Mouse (Mus musculus) T-cell, adult 2 months (primary cell): ENCODE measurements around the gene Pgc.

ENCODE experiments used
- DNase-seq: peaks from one replicate; pipeline ENCODE4 v3.0.0; 2022; ENCODE audit warnings: low spot score

Pgc gene

DNA sequence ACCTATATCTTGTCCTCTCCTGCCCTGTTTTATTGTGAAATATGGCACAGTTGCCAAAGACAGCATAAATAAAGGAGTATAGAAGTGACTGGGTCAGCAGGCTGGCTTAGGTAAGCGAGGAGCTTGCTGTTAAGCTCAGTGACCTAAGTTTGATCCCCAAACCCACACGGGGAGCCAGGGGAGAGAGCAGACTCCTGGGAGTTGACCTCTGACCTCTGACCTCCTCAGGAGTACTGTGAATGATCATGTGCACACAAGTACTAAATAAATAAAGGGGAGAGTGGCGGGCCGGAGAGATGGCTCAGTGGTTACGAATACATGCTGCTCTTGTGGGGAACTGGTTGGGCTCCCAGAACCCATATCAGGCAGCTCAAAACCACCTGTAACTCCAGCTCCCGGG is 23.5 kb downstream of the Pgc start:
- no peak for DNase-seq

DNA sequence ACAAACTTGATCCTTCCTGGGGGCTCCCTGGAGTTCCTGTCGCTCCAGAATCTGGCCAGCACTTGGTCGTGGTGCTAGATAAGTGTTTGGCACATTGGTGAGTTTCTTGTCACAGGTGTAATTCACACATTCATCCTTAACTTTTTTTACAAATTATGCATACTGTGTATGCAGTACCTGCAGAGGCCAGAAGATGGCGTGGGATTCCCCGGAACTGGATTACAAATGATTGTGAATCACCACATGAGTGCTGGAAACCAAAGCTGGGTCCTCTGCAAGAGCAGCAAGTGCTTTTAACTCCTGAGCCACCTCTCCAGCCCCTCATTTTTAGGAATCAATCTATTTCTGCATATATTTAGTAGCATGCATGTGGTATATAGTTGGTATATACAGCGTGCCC is 25.2 kb downstream of the Pgc start:
- no peak for DNase-seq

DNA sequence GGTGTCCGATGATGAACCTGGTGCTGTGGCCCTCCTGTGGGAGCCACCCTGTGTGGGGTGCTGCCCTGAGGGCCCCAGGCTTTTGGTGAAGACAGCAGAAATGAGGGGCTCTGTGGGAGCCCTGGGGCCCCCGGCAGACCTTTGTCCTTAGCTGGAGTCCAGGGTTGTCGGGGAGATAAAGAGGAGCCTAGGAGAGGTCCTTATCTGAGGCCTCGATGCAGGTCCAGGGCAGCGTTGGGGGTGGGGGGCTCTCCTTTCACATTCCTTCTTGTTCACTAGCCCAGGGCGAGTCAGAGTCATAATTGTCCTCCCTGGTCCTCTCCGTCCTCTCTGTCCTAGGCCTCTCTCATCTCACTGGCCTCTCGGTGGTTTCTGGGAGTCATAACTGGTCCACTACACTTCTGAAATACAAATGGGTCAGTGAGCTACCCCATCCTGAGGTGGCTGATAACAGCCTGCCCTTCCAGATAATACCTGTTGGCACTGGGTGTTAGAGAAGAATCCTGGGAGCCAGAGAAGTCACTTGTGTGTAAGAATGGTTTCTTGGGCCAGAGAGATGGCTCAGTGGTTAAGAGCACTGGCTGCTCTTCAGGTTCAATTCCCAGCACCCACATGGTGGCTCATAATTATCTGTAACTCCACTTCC is 26.6 kb downstream of the Pgc start:
- no peak for DNase-seq

DNA sequence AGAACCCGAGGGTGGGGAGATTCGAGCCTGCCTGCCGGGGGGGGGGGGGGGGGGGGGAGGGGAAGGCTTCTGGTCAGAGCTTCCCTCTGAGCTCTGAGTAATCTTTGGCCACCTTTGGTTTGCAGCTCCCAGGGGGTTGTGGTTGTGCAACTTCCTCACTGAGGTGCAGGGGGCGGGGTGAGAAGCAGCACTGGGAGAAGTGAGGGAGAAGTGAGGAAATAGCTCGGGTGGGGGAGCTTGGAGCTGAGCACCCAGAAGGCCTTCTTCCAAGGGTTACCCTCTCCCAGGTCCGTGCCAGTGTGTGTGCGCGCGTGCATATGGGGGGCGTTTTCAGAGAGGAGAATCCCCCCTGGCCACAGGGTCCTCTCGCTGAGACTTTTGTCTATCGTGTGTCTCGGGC is 27.6 kb downstream of the Pgc start:
- no peak for DNase-seq

DNA sequence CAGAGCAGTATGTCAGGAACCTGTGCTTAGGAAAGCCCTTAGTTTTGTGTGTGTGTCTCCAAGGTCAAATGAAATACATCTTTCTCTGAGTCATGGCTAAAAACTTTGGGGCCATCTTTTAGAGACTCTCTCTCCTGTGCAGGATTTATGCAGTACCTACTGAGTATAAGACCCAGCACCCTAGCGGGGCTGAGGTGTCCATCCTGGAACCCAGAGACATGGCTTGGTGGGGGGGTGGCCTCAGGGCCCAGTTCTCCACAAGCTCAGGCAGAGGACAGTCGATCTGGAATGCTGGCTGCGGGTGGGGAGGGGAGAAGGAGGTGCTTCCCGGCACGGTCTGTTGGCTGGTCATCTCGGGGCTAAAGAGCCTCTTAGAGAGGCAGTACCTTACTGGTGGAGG is 29.7 kb downstream of the Pgc start:
- DNase-seq, result no peak

DNA sequence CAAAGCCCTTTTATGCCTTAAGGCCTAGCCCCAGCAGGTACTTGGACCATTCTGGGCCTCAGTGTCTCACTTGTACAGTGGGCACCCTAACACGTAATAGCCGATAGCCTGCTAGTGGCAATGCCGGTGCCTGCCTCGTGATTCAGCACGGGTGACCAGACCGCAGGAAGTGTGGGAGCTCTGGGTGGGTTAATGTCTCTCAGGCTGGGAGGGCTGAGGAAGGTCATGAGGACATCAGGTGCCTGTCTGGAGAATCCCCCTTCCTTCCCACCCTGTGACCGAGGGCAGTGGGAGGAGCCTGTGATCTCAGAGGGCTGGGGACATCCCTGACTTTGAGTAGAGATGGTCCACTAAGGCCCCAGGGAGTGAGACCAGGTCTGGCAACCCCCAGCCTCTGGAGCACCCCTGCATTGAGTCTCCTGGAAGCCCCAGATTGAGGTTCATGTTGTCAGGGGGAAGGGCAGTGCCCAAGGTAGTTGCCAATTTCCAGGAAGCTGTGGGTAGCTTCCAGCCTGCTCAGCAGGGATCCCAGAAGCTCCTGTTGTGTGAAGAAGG is 30.5 kb downstream of the Pgc start:
- DNase-seq, result no peak

DNA sequence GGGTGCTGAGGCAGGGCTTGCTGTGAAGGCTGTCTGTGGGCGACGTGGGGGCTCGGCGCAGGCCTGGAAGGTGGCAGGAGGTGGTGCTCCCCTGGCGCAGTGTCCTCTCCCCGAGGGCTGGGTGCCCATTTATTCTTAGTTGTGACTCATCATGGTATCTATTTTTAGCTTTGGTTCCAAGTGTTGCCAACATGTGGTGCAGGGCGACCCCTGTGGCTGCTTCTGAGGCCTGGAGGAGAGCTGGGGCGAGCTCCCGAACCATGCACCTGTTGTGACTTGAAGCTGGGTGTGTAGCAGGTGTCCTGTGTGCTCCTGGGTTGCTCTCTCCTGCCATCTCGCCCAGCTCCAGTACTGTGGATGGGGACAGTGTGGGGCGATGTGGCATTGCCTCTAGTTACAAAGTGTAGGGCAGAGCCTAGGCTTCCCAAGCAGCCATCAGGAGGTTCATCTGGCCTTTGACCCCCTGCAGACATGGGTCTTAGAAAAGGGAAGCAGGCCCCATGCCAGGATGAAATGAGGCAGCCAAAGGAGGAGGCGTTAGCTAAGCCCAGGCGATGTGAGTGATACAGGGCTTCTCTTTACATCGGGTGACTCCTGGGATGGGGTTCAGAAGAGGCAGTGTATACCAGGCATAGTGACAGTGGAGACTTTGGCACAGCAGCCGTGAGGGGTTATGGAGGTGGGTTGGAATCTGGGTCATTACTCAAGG is 33.2 kb downstream of the Pgc start:
- DNase-seq, result no peak

DNA sequence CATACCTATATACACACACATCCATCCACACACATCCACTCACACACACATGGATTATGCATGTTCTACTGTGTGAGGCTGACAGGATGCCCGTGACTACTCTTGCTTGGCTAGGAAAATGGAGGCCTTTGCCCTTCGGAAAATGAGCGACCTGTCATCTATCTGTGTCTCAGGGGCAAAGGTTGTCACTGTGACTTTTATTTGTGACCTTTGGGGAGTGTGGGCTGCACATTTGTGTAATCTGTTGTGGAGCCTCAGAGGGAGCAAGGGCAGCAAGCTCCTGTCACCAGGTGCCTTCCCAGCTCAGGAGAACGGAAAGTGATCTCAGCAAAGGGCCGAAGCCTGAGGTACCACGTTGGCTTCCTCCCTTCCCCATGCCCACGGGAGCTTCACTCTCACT is 35.4 kb downstream of the Pgc start:
- no peak for DNase-seq

DNA sequence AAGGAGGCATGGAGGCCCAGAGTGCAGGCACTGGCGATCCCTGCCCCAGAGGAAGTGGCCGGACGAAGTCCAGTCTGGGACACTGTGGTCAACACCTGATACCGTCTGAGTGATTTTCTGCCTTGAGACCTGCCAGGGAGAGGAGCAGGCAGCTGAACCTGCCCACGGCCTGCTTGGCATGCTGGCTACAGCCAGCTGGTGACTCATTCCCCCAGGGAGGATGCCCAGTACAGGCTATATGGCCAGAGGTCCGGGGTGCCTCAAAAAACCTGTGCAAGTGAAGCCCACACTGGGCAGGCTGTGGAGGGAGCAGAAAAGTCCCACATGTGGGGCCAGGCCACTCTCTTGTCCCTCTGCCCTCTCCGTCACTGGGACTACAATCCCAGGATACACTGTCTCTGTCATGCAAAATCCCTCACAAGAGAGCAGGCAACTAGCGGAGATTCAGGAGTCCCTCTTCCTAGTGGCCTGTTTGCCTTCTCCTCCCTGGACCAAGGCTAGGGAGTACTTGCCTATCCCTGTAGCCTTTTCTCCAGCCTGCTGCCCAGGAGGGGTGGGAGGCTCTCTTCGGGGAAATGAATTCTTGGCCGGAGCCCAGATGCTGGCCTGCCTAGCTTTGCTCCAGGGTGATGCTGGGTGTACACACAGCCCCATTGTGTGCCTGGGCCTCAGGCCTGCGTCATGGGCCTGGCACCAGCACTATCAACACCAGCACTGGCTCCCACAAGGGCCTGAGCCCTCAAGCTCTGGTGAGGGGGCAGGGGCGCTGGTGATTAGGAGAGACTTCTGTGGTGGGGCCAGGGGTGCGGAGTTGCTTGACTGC is 36.1 kb downstream of the Pgc start:
- DNase-seq, result no peak

DNA sequence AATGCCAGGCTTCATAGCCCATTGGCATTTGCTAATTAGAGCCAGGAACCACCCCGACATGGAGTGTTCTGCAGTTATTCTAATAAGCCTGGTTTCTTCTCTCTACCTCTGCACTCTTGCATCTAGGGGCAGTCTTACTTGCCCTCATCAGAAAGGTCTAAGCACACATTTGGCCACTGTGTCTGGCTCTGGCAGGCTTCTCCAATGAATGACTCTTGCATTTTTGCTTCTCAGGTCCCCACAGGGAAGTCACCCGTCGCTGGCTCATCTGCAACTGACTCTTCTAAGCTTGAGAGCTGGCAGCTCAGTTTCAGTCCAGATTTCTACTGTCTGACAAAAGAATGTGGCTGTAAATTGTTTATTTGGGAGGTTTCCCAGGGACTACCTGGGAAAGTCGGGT is 39.3 kb downstream of the Pgc start:
- no peak for DNase-seq

DNA sequence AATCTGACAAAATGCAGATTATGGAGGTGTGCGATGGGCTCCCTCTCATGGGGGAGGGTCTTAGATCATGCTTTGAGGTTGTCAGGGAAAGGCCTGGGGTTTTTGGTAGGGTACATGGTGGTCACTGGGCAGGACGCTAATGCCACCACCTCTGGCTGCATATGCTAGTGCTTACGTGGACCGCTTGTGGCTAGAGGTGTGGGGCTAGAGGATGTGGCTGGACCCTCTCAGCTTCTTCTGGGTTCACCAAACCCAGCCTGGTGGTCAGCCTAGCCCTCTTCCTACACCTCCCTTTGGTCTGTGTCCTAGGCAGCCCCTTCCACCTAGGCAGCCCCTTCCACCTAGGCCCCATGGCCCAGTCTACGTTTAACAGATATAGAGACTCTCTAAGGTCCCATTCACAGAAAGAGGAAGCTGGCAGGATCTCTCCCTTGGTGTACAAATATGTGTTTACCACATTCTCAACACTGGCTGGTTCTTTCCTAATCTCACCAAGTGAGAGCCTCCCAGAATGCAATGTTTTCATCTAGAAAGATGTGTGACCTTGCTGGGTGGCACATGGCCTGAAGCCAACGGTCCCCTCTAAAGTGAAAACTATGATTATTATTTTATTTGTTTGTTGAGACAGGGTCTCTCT is 39.9 kb downstream of the Pgc start:
- no peak for DNase-seq

DNA sequence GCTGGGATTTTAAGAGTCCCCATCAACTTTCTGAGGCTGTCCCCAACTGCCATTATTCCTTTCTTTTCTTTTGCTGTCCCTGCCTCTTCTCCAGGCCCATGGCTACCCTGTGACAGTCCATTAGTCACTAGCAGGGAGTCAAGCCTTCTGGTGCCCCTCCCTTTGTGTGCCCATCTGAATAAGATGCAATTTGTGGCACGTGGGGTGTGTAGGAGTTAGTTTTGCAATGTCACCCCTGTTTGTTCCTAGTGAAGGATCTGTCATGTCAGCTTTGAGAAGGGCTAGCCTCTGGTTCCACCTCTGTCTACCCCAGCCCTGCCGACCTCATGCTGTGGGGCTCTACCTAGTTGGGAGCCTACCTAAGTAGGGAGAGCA is 40.4 kb downstream of the Pgc start:
- no peak for DNase-seq

DNA sequence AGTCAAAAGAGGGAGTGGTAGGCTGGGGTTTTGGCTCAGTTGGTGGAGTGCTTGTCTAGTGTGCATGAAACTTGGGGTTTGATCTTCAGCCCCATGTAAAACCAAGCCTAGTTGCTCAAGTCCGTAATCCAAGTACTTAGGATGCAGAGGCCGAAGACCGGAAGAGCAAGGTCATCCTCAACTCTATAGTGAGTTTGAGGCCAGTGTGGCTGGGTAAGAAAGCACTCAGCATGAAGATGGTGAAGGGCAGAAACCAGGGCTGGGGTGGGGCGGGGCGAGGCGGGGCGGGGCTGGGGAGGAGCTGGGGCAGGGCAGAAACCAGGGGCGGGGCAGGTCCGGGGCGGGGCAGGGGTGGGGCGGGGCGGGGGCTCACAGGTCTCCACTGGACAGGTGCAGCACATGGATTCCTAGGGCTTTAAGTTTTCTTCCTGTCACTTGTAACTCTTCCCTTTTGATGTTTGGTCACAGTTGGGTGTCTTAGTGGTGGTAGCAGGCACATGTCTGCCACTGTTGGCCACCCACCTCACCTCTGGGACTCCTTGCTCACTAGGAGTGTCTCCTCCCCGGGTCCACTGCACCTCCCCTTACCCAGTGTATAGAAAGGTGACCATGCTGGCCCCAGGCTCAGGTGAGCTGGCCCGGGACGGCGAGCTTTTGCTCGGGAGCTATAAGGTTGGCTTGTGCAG is 41.0 kb downstream of the Pgc start:
- no peak for DNase-seq

DNA sequence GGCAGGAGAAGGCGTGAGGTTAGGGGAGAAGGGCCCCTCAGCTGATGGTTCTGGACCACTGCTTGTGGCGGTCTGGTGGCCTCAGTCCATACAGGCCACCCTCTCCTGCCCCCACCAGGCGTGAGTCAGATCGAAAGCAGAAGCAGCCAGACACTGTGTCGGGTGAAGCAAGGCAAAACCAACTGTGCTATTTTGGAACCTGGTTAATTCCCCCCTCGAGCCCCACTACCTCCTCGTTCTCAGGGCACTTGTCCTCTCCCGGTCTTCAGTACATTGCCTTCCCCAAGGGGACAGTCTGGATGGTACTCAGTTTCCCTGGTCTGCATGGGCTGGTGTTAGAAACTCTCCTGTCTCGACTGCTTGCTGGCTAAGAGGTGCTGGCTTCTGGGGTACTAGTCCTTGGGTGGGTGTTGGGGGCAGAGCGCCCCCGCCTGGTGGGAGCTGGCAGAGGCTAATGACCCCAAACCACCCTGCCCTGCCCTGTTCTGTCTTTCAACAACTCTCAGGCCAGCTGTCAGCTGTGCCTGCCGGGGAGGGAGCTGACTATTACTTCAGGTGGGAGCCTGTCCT is 42.1 kb downstream of the Pgc start:
- DNase-seq, result peak; percentile 16

DNA sequence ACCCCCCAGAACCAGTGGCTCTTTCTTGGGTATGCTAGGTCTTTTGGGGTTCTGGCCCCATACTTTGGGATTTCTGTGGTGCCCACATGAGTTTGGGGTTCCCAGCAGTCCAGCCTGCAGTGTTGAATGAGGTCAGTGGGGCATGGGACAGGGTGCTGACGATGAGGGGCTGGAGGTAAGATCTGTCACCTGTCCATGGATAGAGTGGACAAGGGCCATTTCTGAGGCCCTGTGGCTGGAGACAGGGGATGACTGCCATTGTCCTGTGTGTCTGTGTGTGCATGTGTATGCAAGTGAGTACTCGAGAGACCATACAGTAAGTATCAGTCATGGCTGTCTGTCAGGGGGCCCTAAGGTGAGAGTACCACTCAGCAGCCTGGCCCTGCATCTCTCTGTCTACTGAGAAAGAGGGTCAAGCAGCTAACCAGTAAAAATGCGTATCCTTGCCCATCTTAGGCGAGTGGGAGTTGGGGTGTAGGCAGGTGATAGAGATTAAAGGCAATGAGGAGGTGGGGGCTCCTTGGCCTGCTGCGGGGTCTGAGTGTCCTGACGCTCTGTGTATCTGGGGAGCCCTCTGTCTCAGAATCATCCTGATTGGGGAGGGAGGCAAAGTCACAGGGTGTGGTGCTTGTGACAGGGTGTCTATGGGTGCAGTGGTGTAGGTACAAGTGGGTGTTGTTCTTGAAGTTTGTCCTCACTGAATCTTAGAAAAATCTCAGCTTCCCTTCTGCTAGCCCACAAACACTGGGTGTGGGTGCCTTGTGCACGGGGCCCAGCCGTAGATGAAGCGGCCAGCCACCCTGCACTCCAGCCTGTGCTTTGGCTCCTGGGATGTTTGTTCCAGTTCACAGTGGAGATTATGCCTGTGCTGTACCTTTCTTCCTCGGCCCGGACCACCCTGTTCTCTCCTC is 43.0 kb downstream of the Pgc start:
- no peak for DNase-seq

DNA sequence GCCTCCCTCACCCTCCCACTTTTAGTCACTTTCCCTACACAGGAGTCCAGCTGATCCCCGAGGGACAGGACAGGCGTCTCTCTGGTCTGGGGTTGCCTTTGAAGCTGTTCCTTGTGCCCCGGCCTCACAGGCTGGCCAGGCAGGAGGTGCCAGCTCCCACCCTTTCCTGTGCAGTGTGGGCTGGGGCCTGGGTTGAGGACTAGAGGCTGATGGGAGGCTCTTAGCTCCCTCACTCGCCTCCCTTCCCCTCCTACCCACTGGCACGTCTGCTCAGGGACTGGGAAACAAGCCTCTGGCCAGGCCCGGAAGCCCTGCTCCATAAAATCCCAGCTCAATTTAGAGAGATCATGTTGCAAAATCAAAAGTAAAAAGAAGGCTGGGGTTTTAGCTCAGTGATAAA is 47.0 kb downstream of the Pgc start:
- no peak for DNase-seq

DNA sequence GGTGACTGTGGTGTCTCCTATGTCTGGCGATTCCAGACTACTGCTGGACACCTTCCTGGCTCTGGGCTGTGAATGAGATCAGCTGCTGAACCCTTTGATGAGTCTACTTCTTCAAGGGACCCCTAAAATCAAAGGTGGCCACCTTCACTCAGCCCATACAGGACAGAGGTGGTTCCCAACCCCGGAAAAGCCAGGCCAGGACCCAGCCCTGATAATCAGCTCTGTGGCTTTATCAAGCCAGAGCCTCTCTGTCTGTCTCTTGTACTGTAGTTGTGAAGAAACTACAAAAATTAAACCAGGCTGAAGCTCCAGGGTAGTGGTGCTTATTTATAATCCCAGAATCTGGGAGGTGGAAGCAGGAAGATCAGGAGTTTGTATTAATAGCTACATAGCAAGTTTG is 50.5 kb downstream of the Pgc start:
- no peak for DNase-seq

DNA sequence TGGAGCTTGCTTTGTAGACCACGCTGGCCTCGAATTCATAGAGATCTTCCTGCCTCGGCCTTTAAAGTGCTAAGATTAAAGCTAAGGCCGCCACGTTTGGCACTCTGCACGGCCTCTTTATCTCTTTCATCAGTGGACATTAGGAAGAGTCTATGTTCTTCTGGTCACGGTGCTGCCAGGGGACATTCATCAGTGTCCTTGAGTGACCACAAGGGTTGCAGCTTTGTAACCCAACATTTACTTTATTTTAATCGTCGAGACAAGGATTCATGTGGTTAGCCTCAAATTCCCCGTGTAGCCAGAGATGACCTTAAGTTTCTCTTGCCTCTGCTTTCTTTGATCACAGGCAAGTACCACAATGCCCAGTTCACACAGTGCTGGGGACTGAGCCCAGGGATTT is 53.8 kb downstream of the Pgc start:
- no peak for DNase-seq

DNA sequence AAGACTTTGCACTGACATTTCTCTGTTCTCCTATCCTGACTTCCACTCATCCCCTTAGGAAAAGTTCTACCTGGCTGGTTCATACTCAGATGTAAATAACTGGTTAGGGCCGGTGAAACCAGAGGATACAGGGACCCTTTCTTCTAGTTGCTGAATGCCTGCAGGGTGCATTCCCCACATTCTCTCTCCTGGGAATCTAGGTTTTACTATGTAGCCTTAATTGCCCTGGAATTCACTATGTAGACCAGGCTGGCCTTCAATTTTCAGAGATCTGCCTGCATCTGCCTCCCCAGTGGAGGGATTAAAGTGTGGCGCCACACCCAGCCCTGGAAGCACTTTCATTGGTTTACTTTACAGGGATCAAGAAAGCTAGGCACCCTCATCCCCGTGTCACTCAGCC is 55.8 kb downstream of the Pgc start:
- DNase-seq, result no peak

DNA sequence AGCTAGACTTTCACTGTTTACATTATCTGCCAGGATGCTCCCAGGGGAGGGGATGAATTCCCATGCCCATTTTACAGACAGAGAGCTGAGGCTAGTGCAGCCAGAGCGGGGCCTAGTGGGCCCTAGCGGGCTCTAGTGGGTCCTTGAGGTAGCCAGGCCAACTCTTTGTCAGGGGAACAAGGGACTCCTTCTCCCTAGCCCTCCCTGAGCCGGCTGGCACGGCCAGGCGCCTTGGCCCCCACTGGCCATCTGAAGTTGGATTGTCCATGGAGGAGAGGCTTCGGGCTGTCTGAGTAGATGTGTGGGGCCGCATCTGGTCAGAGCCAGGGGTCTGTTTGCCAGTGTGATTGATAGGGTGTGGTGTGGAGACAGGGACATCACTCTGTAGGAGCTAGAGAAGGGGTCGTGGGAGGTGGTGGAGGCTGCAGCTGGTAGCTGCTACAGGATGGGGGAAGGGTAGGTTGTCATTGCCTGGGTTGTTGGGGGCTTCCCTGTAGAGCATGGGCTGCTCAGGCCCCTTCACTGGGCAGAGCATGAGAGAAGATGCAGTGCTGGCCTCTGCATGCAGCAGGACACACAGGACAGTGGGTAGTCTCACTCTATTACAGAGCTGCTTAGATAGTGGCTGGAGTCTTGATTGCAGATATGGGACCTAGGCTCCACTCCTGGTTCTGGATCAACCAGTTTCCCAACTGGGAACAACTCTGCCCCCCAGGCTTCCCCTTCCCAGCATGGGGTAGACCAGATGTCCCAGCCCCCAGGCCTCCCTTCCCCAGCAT is 57.0 kb downstream of the Pgc start:
- DNase-seq, result no peak
